Mouse (Mus musculus) mouse trophoblast stem cell (cell line): Measurements from ENCODE around the gene Atad1.
"Not testable (repeated sequence)": the region's sequence is repeated elsewhere in the genome, so short reads cannot be mapped to it uniquely, and the experiment has no call there.

Source experiments
- in situ Hi-C, 2 experiments: fragments of 300-500 bp; cut with MseI, MboI; formaldehyde crosslinking; loops; 2 replicates in 1 of 2; 3 replicates in 1 of 2; pipeline ENCODE4 v1.15.1; 2025

The Atad1 gene

DNA sequence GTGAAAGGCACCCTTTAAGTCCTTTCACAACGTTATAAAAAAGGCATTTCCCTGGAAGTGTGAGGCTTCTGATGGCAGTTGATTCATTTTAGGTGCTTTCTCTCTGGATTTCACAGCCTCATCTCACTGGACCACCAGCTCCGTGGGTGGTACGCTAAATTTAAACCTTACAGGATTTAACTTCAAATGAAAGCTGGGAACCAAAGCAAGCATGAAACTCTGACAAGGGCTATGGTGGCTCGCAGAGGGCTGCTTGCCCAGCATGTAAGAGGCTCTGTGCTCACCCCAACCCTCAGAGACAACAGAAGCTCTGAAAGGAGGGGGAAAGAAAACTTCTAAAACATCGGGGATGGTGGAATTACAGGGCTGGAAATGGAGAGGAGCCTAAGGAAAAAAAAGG, 51.9 kb downstream of the Atad1 start:
- in situ Hi-C loops = loop anchor here in 1 of 2 experiments (10.0 kb wide), 1 partner anchor 173 kb away; no protein-coding TSS in a partner anchor

DNA sequence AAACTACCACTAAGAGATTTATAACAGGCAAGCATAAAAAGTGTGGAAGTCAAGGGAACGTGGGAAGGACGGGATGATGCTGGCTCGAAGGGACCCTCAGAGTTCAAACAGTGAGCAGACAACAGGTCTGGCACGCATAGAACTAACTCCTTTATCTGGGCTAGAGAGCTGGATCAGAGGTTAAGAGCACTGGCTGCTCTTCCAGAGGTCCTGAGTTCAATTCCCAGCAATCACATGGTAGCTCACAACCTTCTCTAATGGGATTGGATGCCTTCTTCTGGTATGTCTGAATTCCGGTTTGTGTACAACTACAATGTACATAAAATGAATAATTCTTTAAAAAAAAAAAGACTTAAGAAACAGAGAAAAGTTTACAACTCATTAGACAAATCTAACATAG, 56.5 kb downstream of the Atad1 start:
- in situ Hi-C loops = loop anchor here in 1 of 2 experiments (10.0 kb wide), 1 partner anchor 168 kb away; no protein-coding TSS in a partner anchor

DNA sequence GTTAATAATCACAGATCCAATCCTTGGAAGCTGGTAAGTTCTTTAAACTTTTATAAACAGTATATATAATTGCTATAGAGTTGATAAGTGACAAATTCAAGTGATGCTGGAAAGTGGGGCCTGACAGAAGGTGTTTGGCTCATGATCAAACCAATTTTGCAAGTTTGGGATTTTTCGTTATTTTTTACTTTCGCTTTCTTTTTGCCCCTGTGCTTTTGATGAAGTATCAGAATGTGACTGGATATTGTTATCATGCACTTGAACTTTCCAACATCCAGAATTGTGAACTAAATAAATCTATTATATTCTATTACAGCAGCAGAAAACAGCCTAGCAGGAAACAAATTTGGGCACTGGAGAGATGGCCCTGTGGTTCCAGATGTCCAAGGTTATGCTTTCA, 58.7 kb downstream of the Atad1 start:
- in situ Hi-C loops = loop anchor here in 1 of 2 experiments (10.0 kb wide), 1 partner anchor 166 kb away; no protein-coding TSS in a partner anchor

DNA sequence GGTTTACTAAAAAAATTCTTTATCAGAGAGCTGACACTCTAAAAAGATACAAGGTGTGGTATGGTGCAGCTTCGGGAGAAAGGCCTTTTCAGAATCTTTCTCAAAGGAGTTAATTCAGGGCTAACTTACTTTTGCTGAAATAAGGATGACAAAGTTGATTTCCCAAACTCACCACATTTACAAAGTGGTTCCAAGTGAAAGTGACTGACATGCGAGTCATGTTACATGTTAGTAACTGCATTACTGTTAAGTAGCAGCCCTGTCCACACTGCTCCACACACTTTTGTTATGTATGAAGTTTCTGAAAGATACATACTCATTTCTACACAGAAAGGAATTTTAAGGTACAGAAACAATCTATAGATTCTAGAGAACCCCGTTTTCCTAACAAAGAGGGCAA, 63.8 kb downstream of the Atad1 start:
- in situ Hi-C loops = no loop called here

DNA sequence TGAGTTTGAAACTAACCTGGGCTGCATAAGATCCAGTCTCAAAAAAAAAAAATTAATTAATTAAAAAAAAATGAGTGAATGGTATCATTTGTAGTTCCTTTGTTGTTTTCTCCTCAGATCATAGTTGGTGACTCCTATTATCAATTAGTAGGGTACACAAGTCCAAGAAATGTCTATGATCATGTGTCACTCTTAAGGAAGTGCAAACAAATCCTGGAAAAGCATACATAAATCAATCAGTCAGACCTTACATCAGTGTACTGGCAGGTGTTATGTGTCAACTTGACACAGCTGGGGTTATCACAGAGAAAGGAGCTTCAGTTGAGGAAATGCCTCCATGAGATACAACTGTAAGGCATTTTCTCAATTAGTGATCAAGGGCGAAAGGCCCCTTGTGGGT, 71.8 kb downstream of the Atad1 start:
- in situ Hi-C loops = not testable (repeated sequence)

DNA sequence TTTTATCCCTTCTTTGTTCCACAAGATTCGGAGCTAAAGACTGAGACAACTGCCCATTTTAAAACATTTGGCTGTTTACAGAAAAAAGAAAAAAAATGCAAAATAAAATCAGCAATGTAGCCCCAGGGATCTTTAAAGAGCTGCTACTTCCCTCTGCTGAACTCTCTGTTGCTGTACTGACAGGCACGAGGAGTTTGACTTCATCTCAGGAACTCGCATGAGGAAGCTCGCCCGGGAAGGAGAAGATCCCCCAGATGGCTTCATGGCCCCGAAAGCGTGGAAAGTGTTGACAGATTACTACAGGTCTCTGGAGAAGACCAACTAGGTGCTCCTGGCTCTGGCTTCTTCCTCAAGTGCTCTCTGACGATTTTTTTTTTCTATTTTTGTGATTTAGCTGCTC, 74.3 kb downstream of the Atad1 start:
- in situ Hi-C loops = no loop called here

DNA sequence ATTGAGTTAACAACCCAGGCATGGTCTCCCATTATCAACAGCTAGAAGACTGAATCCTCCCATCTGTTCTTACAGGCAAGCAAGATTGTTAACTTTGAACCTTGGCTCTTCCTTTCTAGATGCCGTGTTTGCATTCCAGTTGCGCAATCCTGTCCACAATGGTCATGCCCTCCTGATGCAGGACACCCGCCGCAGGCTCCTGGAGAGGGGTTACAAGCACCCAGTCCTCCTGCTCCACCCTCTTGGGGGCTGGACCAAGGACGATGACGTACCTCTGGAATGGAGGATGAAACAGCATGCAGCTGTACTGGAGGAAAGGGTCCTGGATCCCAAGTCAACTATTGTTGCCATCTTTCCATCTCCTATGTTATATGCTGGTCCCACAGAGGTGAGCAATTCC, 76.7 kb downstream of the Atad1 start:
- in situ Hi-C loops = no loop called here

DNA sequence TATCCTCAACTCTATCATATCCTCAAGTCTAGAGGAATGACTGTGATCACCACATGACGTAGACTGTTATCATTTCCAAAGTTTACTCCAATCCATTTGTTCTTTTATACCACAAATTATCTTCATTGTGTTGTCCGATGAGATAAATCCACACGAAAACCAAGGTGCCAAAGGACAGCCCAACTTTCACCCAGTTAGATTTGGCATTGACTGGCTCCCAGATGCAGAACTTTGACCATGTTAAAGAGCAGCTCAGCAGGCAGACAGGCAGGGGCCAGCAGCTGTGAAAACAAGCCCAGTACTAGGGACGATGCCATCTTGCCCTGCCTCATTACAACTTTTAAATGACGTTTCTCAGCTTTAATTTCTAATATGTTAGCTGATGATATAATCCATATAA, 80.2 kb downstream of the Atad1 start:
- in situ Hi-C loops = no loop called here

DNA sequence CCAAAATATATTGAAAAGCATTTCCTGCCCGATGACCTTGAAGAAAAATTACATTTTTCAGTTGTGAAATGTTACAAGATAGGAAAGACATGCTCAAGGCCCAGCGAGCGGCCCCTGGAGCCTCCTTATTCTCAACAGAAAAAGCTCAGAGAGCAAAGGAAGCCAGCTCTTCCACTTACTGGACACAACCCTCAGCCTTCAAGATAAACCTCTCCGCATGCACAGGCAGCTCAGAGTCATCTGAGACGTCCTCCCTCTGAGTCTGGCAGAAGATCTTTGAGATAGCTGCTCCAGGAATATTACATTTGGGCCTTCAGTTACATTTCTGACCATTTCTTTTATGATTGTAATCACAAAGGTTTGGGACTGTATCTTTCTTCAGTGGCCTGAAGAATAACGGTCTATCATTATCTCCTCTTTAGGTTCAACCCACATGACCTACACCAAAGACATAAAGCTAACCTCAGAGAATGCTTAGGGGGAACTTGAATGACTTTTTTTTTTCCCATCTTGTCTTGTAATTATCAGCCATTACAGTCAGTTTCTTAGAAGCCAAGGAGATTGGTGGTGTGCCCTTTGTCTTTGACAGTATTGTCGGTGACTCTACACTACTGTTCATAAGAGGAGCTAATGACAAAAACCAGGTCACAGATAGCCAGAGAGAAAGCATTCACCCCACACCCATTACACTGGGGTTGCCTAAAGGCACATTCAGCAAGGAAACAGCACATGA, 85.8 kb downstream of the Atad1 start:
- in situ Hi-C loops = no loop called here

DNA sequence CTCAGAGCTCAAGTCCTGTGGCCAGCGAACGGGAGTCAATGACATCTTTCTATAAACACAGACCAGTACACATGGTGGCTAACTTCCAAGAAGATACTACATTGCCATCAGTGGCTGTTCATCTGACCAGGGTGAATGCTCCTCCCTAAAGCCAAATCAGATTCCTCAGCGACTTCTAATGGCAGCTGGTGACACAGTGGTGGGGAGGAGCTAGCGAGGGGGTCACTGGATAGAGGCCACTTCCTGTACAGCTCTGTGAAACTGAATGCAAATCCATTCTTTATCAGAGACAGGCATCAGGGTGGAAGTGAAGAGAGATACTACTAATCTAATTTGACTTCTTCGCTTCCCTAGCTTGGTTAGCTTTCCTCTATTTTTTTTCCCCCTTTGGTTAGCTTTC, 86.5 kb downstream of the Atad1 start:
- in situ Hi-C loops = no loop called here

DNA sequence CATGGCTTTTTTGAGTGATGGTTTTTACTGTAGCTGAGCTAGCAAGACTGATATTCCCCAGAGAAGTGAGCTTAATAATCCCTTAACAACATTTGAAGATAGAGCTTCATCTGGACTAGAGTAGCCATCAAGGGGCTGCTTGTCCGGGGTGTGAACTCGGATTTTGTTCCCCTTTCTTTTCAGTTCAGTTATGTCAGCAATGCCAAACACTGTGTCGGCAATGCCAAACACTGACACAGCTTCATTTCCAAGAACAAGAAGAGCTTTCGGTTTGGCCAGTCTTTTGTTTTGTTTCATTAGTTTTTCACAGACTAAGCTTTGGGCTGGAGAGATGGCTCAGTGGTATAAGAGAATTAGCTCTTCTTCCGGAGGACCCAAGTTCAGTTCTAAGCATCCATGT, 88.5 kb downstream of the Atad1 start:
- in situ Hi-C loops = no loop called here

DNA sequence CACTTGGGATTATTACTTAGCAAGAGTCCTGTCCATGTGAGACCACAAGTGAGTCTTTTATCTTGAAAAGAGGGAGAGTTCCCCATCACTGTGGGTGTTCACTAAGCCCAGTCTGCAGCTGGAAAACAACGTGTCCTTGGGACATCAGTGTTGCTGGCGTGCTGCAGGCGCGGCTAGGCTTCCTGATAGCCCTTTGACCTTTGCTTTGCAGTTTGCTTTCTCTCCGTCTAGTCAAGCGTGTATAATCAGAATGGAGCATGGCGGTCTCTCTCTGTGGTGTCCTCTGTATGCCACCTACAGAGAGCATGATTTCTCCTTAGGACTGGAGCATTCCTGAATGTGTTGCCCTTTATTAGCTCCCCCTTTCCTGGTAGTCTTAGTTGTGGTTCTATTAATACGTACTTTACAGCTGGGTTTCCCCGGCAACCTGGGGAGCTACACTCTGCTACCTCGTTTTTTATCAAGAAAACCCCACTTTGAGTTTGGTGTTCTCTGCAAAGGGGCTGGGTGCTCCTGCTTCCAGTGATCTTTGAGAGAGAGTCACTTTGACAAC, 91.5 kb downstream of the Atad1 start:
- in situ Hi-C loops = no loop called here

DNA sequence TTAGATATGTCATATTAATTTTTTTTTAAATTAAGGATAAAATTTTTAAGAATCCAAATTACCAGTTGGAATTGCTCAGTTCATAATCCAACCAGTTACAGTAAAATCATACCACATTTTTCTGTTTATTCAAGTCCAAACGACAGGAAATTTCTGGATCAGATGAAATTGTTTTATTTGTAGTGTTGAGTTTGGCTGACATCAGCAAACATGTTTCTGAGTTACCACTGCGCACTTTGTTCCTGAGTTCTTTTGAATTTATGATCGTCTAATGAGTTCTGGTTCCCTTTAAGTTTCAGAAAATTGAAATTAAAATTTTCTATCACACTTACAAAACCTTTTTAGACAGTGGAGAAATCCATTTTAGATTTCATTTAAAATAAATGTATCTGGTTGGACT, 93.2 kb downstream of the Atad1 start:
- in situ Hi-C loops = no loop called here

DNA sequence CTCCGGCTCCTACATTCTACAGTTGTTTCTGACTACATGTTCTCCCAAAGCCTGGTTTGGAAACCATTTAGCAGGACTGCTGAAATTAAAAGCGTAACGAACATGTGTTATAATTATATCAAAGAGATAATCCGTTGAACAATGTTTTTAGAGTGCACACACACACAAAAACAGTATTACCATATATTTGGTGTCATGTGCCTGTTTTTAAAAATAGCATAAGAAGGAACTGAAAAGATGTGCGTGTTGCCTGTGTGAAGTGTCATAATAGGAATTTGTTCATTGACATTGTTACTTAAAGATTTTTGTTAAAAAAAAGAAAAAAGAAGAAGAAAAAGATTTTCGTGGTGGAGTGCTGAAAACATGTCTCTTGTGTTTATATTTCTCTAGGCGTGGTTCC, 93.6 kb downstream of the Atad1 start:
- in situ Hi-C loops = no loop called here

DNA sequence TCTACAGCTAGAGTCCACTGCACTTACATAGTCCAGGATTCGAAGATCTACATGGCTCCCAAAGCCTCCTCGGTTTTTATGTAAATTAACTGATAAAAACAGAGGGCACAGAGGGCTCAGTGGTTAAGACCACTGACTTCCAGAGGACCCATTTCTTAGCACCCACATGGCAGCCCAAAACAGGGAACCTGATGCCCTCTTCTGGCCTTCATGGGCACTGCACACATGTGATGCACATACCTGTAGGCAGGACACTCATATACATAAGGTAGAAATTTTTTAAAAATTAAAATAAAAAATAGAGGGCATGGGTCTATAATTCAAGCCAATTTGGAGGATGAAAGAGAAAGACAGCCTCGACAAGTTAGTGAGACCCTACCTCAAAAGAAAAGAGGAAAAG, 95.9 kb downstream of the Atad1 start:
- in situ Hi-C loops = no loop called here

DNA sequence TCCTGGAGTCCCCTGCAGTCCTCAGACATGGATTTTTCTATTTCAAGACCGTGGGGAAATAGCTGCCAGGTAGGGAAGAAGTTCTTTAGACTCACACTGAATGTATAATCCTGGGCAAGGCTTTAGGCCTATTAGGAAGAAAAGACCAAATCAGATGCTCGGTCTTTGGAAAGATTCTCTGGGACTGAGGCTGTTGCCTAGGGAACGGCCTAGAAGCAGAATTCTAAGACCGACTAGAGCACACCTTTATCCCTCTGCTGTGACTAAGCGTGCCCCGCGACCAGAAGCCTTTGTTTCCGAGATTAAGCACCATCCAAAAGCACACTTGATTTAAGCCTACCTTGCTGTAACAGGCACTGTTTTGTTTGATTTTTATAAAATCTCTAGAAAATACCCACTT, 97.6 kb downstream of the Atad1 start:
- in situ Hi-C loops = no loop called here

DNA sequence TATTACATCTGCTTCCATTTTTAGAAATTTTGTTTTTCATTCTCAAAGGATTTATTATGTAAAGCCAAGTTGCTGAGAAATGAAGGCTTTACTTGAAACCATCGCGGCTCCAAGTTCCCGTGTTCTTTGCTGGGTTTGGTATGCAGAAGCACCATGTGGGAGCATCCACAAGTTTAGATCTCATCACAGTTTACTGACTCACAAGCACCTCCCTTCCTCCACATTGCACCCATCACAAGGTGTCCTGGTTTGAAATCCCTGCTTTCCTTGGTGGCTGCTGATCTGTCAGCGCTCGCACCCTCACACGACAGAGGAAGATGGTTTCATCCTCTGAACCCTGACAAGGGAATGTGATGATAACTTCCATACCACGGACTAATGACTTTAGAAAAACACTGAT, 98.1 kb downstream of the Atad1 start:
- in situ Hi-C loops = no loop called here

DNA sequence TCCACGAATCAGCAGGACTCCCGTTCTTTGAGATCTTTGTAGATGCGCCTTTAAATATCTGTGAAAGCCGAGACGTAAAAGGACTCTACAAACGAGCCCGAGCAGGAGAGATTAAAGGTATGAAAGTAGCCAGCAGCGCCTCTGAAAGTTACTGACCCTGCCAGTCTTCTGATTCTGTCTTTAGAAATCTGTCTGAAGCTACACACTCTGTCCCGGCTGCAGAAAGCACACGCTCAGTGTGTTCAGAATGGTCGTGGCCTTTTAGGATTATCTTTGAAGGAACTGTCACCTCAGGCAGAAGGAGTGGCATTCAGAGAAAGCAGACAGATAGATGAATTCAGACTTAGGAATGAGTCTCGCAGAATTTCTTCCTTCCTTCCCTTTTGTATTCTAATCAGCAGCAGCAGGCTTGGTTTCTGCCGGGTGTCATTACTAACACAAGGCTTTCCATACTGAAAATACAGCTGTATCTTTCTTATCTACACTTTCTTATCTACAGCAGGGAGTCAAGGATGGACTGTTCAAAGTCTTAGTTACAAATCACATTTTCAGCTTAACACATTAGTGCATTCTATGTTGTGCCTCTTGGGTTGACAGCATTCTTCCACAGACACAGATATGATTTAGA, 101.2 kb downstream of the Atad1 start:
- in situ Hi-C loops = no loop called here

DNA sequence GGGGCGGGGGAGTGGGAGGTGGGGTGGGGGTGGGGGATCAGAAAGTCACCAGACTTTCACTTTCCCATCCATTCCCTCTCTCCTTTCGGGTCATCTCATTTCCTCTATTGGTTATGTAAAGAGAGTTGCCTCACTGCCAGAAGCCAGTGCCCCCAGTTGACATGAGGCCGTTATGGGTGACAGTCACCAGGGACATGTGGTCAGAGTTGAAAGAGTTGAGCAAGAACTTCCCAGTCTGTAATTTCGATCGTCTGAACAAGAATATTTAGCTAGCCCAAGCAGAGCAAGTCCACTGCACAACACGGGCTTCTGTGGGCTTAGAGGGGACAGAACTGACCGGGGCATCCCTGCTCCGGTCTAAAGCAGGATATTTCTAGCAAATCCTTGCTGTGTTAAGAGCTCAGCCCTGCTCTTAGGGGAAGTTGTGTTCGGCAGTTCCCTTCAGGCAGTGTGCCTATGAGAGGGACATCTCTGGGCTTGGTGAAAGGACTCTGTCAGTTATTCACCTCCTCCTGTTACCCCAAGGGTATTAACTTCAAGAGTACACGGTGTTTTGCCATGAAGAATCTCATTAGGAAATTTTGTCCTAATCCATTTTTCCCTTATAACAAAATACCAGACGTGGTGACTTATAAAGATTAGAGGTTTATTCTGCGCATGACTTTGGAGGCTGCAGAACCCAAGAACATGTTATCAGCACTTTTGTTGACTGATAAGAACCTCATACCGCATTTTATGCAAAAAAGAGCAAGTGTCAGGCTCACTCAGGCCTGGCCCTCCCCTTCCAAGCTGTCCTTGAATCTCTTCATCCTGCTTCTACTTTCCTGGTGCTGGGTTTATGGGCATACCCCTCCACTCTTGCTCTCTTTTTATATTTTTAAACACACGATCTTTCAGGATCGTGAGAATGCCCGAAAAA, 102.0 kb downstream of the Atad1 start:
- in situ Hi-C loops = no loop called here

DNA sequence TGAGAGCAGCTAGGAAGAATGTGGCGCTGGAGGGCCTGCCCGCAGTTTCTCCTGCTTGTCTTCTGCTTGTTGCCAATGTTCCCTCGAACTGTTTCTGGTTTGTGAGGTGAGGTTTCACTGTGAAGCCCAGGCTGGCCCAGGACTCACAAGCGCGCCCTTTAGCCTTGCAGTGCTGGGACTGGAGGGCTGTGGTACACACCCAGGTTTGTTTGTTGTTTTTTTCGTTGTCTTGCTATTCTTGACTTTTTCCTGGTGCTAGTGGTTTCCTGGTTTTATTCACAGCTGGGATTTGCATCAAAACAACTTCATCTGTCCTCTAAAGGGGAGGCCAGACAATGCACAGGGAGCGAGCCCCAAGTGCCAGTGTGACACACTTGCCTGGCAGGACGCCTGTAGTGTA, 104.7 kb downstream of the Atad1 start:
- in situ Hi-C loops = no loop called here

DNA sequence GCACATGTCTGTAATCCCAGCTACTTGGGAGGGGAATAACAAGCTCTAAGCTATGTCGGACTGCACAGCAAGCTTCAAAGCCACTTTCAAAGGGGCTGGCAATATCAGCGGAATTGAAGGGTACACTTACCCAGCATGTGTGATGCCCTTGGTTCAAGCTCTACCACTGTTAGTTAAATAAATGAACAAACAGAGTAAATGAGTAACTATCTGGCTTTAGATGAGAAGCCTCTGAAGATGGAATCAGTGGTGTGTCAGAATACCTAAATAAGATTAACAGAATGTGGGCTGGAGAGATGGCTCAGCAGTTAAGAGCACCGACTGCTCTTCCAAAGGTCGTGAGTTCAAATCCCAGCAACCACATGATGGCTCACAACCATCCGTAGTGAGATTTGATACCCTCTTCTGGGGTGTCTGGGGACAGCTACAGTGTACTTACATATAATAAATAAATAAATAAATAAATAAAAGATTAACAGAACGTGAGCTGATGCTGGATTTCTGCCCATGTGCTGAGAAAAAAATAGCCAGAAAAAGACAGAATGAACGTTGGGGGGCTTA, 110.9 kb downstream of the Atad1 start:
- in situ Hi-C loops = no loop called here

DNA sequence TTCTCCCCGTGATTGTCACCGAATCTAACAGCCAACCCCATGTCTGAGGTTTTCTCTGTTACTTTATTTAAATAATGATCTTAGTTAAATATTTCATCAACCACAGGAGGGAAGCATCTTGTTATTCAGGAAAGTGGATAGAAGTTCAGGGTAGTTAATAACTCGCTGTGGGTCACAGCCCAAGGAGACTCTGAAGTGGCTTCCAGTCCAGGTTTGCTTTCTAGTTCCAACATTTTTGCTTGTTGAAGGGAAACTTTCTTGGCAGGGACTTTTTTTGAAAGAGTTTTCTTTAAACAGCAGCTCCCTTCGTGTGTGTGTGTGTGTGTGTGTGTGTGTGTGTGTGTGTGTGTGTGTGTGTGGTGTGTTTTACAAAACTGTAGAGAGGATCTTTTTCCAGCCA, 112.0 kb downstream of the Atad1 start:
- in situ Hi-C loops = no loop called here
